Mouse (Mus musculus) C2C12 (cell line): ENCODE results near the gene Slc23a2. TPM values are rescaled to one million over a fixed set of nuclear protein-coding genes. Genes with fewer than 3 reads are reported as not detected.

Source experiments
- H3K27me3 ChIP-seq: one replicate; pipeline ENCODE4 v1.6.1; 2011; ENCODE audit not compliant: control insufficient read depth, insufficient read depth, insufficient read length
- H3K36me3 ChIP-seq: one replicate; pipeline ENCODE4 v1.6.1; 2011; ENCODE audit not compliant: control insufficient read depth, insufficient read depth
- H3K4me3 ChIP-seq: one replicate; pipeline ENCODE4 v1.5.1; 2011; ENCODE audit warnings: mild to moderate bottlenecking, control low read depth; ENCODE audit not compliant: poor library complexity, insufficient read depth, severe bottlenecking
- H3K79me2 ChIP-seq: one replicate; pipeline ENCODE4 v1.6.1; 2011; ENCODE audit not compliant: control insufficient read depth, insufficient read depth
- H3K79me3 ChIP-seq: one replicate; pipeline ENCODE4 v1.6.1; 2011; ENCODE audit warnings: low read depth, control low read depth
- H3ac ChIP-seq: one replicate; pipeline ENCODE3; 2011; ENCODE audit warnings: low read depth; ENCODE audit not compliant: control insufficient read depth, insufficient read length
- CEBPB ChIP-seq: IDR thresholded peaks from one replicate; pipeline ENCODE4 v1.6.1; 2011; ENCODE audit warnings: low read depth, mild to moderate bottlenecking, control low read depth, moderate library complexity
- CTCF ChIP-seq: IDR thresholded peaks from one replicate; pipeline ENCODE4 v1.5.1; 2011; ENCODE audit not compliant: control insufficient read depth, insufficient read depth, insufficient read length
- FOSL1 ChIP-seq: IDR thresholded peaks from one replicate; pipeline ENCODE4 v1.8.0; 2011; ENCODE audit warnings: mild to moderate bottlenecking, low read length; ENCODE audit not compliant: poor library complexity, insufficient read depth, severe bottlenecking
- MAX ChIP-seq: IDR thresholded peaks from one replicate; pipeline ENCODE4 v1.6.1; 2011; ENCODE audit warnings: mild to moderate bottlenecking, control low read depth
- MYOD1 ChIP-seq: IDR thresholded peaks from one replicate; pipeline ENCODE4 v1.6.1; 2011; ENCODE audit warnings: low read depth; ENCODE audit not compliant: control insufficient read depth, insufficient read length
- MYOG ChIP-seq: IDR thresholded peaks from one replicate; pipeline ENCODE4 v1.6.1; 2011; ENCODE audit not compliant: control insufficient read depth, insufficient read length; ENCODE audit errors: extremely low read depth
- USF1 ChIP-seq: IDR thresholded peaks from one replicate; pipeline ENCODE4 v1.6.1; 2011; ENCODE audit warnings: low read depth, mild to moderate bottlenecking, control low read depth, moderate library complexity
- polyA plus RNA-seq: library from polyadenylated mRNA; unstranded; fragments of >200 nt; fragmentation: generic; extraction: Trizol; gene quantifications from one replicate; pipeline ENCODE4 v1.2.1, GENCODE M21; 2012; ENCODE audit warnings: missing spikeins

Gene Slc23a2
- polyA plus RNA-seq, 1 experiment = 12.0 TPM

DNA sequence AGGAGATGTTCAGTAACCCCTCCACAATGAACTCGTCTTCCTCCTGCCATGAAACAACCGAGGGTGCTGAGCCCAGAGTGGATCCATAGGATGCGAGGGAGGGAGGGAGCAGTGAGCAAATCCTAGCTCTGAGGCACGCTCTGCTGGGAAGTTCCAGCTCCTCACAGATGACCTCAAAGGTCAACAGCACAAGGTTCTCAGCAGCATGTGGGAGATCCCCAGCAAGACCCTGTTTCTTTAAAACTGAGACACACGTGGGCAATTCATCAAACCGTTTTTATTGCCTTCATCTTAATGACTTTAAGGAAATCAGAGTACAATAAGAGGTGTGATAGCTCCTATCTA, 137.5 kb downstream of the Slc23a2 start:
- H3K79me2 ChIP-seq = no peaks in the 10 kb centered on the region
- no peaks in the 10 kb centered on the region for H3K27me3 ChIP-seq
- TF ChIP-seq FOSL1 = no peak
- no peak for TF ChIP-seq MAX
- TF ChIP-seq MYOD1 = no peak
- TF ChIP-seq CEBPB = no peak
- no peak for TF ChIP-seq MYOG
- TF ChIP-seq CTCF = no peak
- no peak for TF ChIP-seq USF1
- no peak overlapping the region for H3ac ChIP-seq
- no peaks in the 10 kb centered on the region for H3K79me3 ChIP-seq
- no peak overlapping the region for H3K4me3 ChIP-seq
- no peaks in the 10 kb centered on the region for H3K36me3 ChIP-seq

DNA sequence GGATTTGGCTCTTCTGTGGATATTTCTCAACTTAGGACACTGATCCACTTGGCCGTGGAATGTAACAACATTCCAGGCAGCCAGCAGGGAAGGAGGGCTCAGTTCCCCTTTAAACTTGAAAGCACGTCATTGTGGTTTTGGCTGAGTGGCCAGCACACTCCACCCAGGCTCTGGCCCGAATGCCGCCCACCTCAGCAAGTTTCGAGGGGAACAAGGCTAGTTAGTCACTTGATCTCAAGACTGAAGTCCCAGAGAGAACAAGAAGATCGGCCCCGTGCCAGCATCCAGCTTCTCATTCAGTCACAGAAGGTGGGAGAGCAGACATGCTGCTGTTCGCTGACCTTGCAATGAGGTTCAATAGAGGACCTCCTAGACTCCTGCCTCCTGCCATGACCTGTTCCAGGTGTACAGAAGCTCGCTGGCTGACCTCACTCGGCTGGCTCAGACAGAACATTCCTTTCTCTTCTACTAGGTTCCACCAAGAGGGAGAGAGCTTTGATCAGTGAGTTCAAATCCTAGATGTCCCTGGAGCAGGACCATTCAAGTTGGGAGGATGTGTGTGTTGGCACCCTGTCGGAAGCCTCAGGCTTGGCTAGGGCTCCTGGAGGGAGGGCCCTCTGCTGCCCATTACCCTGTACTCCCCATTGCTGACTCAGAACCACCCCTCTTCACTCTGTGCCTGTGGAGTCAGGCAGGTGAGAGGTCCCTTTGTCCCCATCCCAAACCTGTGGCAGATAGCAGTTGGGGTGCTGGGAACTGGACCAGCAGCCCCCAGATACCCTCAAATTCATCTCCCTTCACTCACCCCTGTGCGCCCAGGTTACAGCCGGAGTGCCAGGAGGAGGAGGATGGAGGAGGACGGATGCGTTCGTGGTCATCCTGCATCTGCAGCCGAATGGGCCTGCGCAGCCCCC, 138.1 kb downstream of the Slc23a2 start:
- Histone ChIP-seq H3K4me3 (no peak overlapping the region), H3K36me3 (no peaks in the 10 kb centered on the region), H3K79me2 (no peaks in the 10 kb centered on the region), H3K79me3 (no peaks in the 10 kb centered on the region), H3ac (no peak overlapping the region), H3K27me3 (no peaks in the 10 kb centered on the region)
- TF ChIP-seq CEBPB (peak; percentile 78), FOSL1 (no peak), MYOG (no peak), MAX (peak; percentile 52)

DNA sequence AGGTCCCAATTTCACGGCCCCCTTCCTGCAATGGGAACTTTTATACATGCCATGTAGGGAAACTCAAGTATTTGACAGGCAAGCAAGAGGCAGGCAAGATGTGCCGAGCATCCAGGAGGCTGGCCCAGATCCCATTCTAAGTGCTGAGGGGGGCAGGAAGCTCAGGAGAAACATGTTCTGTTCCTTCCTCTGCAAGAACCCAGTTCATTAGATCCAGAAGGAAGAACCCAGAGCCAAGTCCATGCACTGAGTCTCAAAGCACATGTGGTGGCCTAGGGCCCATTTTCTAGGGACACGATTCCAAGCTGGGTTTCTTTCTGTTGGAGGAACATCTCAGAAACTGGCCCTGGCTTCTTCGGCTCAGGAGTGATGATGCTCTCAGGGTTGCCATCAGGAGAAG, 139.5 kb downstream of the Slc23a2 start:
- Histone ChIP-seq H3K79me3 (no peaks in the 10 kb centered on the region), H3ac (no peak overlapping the region), H3K79me2 (no peaks in the 10 kb centered on the region), H3K27me3 (no peaks in the 10 kb centered on the region), H3K36me3 (no peaks in the 10 kb centered on the region), H3K4me3 (no peak overlapping the region)
- no peak for TF ChIP-seq CTCF

DNA sequence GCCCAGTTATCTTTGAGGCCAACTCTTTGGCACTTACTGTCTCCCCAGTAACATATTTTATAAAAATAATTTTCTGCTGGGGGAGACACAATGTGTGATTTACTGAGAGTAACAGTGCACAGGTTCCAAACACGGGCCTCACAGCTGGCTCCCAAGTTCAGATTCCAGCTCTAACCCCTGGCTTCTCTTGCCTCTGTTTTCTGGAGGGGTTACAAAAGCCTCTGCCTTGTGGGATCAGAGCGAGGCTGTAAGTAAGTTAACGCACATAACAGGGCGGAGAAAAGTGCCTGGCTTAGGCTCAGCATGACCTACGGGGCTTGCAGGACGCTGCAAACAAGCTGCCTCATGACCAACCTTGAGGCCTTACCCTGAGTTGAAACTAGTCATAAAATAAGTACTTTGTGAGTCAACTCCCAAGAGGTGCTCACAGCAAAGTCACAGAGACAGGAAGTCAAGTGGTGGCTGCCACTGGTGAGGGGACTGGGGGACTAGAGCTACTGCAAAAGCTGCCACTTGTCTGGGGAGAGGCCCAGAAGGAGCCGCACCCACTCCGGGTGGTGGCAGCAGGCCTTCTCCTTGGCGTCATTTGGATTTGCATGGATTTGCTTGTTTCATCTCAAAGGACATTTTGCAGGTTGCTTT, 140.3 kb downstream of the Slc23a2 start:
- no peak overlapping the region for H3K4me3 ChIP-seq
- no peak for TF ChIP-seq MAX
- TF ChIP-seq CEBPB = no peak
- TF ChIP-seq MYOG = no peak
- TF ChIP-seq CTCF = no peak
- no peak for TF ChIP-seq USF1
- no peak for TF ChIP-seq MYOD1
- no peak for TF ChIP-seq FOSL1
- no peak overlapping the region for H3ac ChIP-seq
- H3K79me3 ChIP-seq = no peaks in the 10 kb centered on the region
- no peaks in the 10 kb centered on the region for H3K27me3 ChIP-seq
- H3K36me3 ChIP-seq = no peaks in the 10 kb centered on the region
- no peaks in the 10 kb centered on the region for H3K79me2 ChIP-seq

DNA sequence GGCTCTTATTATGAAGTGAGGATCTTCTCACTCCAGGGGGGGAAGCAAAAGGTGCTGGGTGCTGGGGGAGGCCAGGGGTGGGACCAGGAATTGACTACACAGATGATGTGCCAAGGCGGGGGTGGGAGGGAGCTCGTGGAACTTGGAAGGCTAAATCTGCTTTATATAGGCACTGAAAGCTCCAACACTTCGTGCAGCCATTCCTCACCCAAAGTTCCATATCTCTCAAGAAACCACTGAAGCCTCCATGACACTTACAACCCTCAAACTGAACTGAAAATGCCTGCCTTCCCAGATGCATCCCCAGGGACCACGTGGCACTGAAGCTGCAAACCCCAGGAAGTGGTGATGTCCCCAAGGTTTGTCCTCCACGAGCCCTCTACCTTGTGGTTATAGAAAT, 141.0 kb downstream of the Slc23a2 start:
- no peaks in the 10 kb centered on the region for H3K79me2 ChIP-seq
- no peaks in the 10 kb centered on the region for H3K79me3 ChIP-seq
- no peak for TF ChIP-seq CTCF
- no peak for TF ChIP-seq FOSL1
- no peak for TF ChIP-seq MAX
- TF ChIP-seq MYOD1 = no peak
- TF ChIP-seq CEBPB = no peak
- TF ChIP-seq USF1 = no peak
- TF ChIP-seq MYOG = no peak
- H3ac ChIP-seq = no peak overlapping the region
- H3K4me3 ChIP-seq = no peak overlapping the region
- no peaks in the 10 kb centered on the region for H3K27me3 ChIP-seq
- H3K36me3 ChIP-seq = no peaks in the 10 kb centered on the region

Other genes starting within 250 kb of the Slc23a2 start
- 50.1 TPM for gene Prnp, start 235.2 kb downstream of the Slc23a2 start, polyA plus RNA-seq
- not detected for gene Prn, start 235.2 kb downstream of the Slc23a2 start, polyA plus RNA-seq
- 0.04 TPM for gene Prnd, start 194.2 kb downstream of the Slc23a2 start, polyA plus RNA-seq
- gene Rassf2, start 114.8 kb downstream of the Slc23a2 start, polyA plus RNA-seq = 0.94 TPM
- 29.1 TPM for gene Tmem230, start 102.7 kb upstream of the Slc23a2 start, polyA plus RNA-seq
- 228 TPM for gene Pcna, start 108.2 kb upstream of the Slc23a2 start, polyA plus RNA-seq
- 13.4 TPM for gene Cds2, start 118.0 kb upstream of the Slc23a2 start, polyA plus RNA-seq
- not detected for gene Prokr2, start 240.3 kb upstream of the Slc23a2 start, polyA plus RNA-seq